Mouse (Mus musculus) naive thymus-derived CD4-positive, alpha-beta T cell, adult 2 months (primary cell): ENCODE results near the gene Wipi2.

Experiments
- DNase-seq: peaks from one replicate; pipeline ENCODE4 v3.0.0-alpha.2; 2011; ENCODE audit warnings: low read depth

The Wipi2 gene

GRCm38 (mm10) chr5:142692971-142693737, 65.7 kb downstream of the Wipi2 start:
- no peak for DNase-seq

GRCm38 (mm10) chr5:142693738-142694430, 66.4 kb downstream of the Wipi2 start:
- no peak for DNase-seq

GRCm38 (mm10) chr5:142694627-142695340, 67.3 kb downstream of the Wipi2 start:
- no peak for DNase-seq

- no peak for DNase-seq
Measured at GRCm38 (mm10) chr5:142696258-142696657, 68.8 kb downstream of the Wipi2 start.

- DNase-seq = no peak
Measured at GRCm38 (mm10) chr5:142696865-142697264, 69.4 kb downstream of the Wipi2 start.

- DNase-seq = no peak
Measured at GRCm38 (mm10) chr5:142697742-142698141, 70.2 kb downstream of the Wipi2 start.

- peak; percentile 14 for DNase-seq
Measured at GRCm38 (mm10) chr5:142700842-142701589, 73.5 kb downstream of the Wipi2 start.

- DNase-seq = peak; percentile 28
Measured at GRCm38 (mm10) chr5:142701651-142702510, 74.4 kb downstream of the Wipi2 start.

- DNase-seq = no peak
Measured at GRCm38 (mm10) chr5:142702511-142703138, 75.1 kb downstream of the Wipi2 start.

- DNase-seq = no peak
Measured at GRCm38 (mm10) chr5:142703569-142703968, 76.1 kb downstream of the Wipi2 start.

- no peak for DNase-seq
Measured at GRCm38 (mm10) chr5:142707709-142708108, 80.2 kb downstream of the Wipi2 start.

GRCm38 (mm10) chr5:142709436-142709835, 81.9 kb downstream of the Wipi2 start:
- DNase-seq = no peak

GRCm38 (mm10) chr5:142712373-142712772, 84.9 kb downstream of the Wipi2 start:
- no peak for DNase-seq

GRCm38 (mm10) chr5:142713966-142714365, 86.5 kb downstream of the Wipi2 start:
- no peak for DNase-seq

- DNase-seq = no peak
Measured at GRCm38 (mm10) chr5:142715059-142715458, 87.6 kb downstream of the Wipi2 start.

GRCm38 (mm10) chr5:142716056-142716455, 88.6 kb downstream of the Wipi2 start:
- no peak for DNase-seq

GRCm38 (mm10) chr5:142718037-142718436, 90.5 kb downstream of the Wipi2 start:
- DNase-seq = peak; percentile 80

- DNase-seq = no peak
Measured at GRCm38 (mm10) chr5:142718486-142718885, 91.0 kb downstream of the Wipi2 start.

GRCm38 (mm10) chr5:142719897-142720296, 92.4 kb downstream of the Wipi2 start:
- no peak for DNase-seq
